Mouse (Mus musculus) thymus, postnatal 10 days (tissue): ENCODE measurements around the gene Sim2.

Source experiments
- DNase-seq, 2 experiments: peaks; one replicate each; pipeline ENCODE4 v3.0.0; 2021; ENCODE audit warnings: low spot score in 2 of 2

Gene Sim2

GRCm38 (mm10) chr16:94095109-94095822 lies 10.5 kb downstream of the Sim2 start:
- DNase-seq, result no peak

- DNase-seq, result no peak
Observed at GRCm38 (mm10) chr16:94096479-94096878, 11.7 kb downstream of the Sim2 start.

DNA sequence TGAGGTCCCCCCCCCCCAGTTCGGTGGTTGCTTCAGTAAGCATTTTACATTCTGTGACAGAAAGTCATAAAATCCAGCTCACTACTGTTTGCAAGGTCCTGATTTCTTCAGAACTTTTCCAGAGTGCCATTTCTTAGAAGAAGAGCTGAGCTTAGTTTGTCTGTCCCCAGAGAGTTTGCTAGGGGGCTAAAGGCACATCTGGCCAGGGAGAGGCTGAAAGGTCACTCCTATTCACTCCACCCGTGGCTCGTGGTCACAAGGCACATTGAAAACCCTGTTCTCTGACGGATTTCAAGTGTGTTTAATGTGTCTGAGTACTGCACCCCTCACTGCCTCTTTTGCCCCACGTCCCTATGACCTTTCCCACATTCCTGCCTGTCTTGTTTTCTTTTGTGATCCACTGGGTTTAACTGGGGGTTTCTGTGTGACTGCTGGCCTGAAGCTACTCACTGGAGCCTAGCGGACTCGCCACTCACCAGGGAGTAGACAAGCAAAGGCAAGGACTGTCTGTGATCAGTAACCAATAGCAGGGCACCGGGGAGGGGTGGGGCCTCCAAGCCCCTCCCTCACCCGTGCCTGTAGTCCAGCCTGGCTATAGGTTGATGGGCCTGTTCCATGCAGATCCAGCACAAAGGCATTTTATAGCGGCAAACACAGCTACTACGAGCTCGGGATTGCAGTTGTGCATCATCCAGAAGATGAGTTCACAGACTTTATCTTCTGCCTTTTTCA lies 13.2 kb downstream of the Sim2 start:
- no peak for DNase-seq

- DNase-seq, result no peak
Observed at GRCm38 (mm10) chr16:94113160-94113559, 28.4 kb downstream of the Sim2 start.

DNA sequence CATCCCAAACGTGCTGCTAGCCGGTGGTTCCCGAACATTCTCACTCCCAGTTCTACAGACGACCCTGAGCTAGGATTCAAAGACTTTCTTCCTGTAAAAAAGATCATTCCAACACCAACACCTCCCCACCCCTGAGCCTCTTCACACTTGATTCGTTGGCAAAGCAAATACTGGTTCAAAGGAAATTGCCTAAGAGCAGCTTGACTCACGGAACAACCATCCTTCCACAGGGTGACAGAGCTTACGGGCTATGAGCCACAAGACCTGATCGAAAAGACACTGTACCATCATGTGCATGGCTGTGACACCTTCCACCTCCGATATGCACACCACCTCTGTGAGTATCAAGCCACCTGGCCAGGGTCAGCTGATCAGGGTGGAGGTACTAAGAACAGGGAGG lies 30.0 kb downstream of the Sim2 start:
- no peak for DNase-seq

- no peak for DNase-seq
Observed at GRCm38 (mm10) chr16:94117333-94117732, 32.6 kb downstream of the Sim2 start.

GRCm38 (mm10) chr16:94118394-94118793 lies 33.7 kb downstream of the Sim2 start:
- DNase-seq, result no peak

- no peak for DNase-seq
Observed at GRCm38 (mm10) chr16:94122347-94122746, 37.6 kb downstream of the Sim2 start.

GRCm38 (mm10) chr16:94123247-94123646 lies 38.5 kb downstream of the Sim2 start:
- DNase-seq, result no peak

GRCm38 (mm10) chr16:94125172-94125981 lies 40.6 kb downstream of the Sim2 start:
- no peak for DNase-seq

- DNase-seq, result no peak
Observed at GRCm38 (mm10) chr16:94126200-94126599, 41.5 kb downstream of the Sim2 start.

DNA sequence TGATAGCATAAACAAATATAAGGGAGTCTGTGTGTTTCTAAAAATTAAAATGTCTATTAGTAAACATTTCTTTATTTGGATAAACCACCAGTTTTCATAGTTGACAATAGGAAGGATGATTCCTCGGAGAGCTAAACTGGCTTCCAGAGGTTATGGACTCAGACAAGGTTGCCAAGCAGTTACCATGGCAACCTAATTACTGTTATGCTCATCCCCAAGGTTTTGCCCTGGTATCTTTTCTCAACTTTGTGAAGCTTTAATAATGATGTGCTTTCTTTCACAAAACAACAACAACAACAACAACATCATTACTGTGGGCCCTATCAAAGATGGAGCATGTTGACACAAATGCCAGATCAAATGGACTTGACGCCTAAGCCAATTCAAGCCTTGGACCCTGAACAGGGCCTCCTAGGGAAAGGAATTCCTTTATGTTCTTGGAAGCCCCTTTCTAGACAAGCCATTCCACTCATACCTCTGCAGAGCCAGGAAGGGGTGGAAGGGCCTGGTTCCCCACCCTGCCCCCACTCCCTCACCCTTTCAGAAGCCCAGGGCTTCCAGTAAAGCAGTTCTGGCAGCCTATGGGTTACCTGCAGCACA lies 43.6 kb downstream of the Sim2 start:
- no peak for DNase-seq

- no peak for DNase-seq
Observed at GRCm38 (mm10) chr16:94134218-94134617, 49.5 kb downstream of the Sim2 start.

- DNase-seq, result no peak
Observed at GRCm38 (mm10) chr16:94140746-94141145, 56.0 kb downstream of the Sim2 start.

GRCm38 (mm10) chr16:94143325-94143724 lies 58.6 kb downstream of the Sim2 start:
- DNase-seq, result no peak

DNA sequence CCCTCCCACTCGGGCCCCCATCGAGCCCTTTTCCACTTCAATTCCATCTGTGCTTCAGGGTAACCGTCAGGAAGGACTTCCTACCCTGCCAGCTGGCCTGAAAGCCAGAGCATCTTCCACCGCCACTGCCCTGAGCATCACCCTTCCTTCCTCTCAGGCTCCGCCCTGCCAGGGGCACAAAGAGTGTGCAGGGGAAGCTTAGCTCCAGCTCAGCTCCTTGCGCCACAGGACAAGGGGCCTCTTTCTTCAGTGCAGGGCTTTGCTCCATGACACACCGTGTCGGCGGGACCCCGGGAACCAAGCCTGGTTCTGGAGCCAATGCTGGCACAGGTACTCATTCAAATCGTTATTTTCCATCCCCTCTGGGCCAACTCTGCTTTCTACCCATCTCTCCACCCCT lies 63.4 kb downstream of the Sim2 start:
- no peak for DNase-seq

- no peak for DNase-seq
Observed at GRCm38 (mm10) chr16:94150125-94151103, 65.7 kb downstream of the Sim2 start.

DNA sequence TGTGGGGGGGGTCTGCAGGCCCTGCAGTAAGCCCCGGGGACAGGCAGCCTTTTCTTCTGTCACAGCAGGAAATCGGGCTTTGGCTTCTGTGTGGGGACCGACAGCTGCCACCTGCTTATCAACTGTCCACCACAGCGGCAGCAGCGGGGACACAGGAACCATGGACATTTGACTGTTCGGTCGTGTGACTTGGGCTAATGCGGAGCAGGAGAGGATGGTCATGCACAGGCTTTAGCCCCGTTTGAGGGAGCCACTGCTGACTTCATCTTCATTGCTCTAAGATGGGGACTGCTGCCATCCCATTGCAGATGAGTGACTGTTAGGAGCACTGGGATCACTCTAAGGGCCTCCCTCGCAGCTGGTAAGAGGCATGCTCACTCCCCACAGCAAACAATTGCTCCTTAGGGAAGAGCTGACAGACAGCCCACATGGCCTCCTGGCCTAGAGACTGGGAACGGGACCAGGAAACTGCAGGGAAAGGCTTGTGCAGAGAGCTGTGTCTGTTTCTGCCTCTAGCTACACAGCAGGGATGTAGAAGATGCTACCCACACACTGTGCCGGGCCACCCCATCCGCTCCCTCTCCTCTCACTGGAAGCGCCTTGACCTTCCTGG lies 70.4 kb downstream of the Sim2 start:
- no peak for DNase-seq

DNA sequence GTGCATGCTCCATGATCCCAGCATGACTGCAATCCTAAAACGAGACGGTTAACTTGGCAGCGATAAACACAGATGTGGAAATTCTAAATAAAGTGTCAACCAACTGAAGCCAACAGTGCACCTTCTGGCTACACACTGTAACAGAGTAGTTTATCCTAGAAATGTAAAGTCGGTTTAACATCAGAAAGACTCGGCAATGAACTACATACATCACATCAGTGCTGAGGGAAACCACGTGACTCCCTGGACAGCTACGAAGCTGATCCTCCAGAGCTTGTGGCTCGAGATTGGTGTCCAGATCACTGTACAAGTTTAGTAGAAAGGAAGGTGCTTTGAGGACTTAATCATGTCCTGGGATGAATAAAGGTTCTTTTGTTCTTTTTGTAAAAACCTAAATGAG lies 73.1 kb downstream of the Sim2 start:
- DNase-seq, result no peak

- DNase-seq, result no peak
Observed at GRCm38 (mm10) chr16:94162000-94162399, 77.3 kb downstream of the Sim2 start.

GRCm38 (mm10) chr16:94163051-94163450 lies 78.3 kb downstream of the Sim2 start:
- no peak for DNase-seq
